Mouse (Mus musculus) urinary bladder, postnatal 4 days (tissue): ENCODE results near the gene Ggt1.

ENCODE experiments used
- DNase-seq, 2 experiments: peaks; one replicate each; pipeline ENCODE4 v3.0.0; 2021 to 2022; ENCODE audit warnings: low spot score in 2 of 2

Gene Ggt1

DNA sequence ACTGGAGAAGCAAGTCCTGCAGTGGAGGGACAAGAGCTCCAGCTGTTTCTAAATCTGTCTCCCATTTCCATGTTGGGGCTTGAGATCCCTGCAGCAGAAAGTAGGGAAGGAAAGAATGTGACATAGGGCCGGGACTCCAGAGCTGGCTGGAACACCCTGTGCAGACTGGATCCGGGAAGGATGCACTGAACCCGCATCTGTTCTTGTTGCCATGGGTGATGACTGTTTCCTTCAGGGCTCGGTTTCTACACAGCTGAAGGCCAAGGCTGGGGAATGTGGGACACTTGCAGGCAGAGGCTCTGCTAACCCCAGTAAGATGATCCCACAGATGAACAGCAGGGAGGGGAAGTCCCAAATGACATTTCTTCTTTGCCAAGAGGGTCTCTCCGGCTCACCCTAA lies 71.2 kb downstream of the Ggt1 start:
- peak; percentile 57 to 62 for DNase-seq

DNA sequence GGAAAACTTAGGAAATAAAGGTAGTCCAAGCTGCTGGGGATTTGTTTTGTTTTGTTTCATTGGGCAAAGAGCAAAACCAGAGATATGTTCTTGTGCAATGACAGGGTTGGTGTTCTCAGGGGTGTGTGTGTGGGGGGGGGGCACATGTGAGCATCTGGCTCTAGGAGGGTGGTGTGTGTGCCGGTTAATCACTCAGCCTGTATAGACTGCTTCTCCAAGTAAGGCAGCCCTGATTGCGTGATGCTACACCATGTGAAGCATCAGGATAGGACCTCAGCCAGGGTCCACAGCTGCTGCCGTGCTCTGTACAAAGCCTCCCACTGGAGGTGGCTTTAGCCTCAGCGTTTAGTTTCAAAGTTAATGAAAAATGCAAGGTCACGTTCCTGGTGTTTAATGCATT lies 71.6 kb downstream of the Ggt1 start:
- DNase-seq = peak; percentile 26 to 54

DNA sequence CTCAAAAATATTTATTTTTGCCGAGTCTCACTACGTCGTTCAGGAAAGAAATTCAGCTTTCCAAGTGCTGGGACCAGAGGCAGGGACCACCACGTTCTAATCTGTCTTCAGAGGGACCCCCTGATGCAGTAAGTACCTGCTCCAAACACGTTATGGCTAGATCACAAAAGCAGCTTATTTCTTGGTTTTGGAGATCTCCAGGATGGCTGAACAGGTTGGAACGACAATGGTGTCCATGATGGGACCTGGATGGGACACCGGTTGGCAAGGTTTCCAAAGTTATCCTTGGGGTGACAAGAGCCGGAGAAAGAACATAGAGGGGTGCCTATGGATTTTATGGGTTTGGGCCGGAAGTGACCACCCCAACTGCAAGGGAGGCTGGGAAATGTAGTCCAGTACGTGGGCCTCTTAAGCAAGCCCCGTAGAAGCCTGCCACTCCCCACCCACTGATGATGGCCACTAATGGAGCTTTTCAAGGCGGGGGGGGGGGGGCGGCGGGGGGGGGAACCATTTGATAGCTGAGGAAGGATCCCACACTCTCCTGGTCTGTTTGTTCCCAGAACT lies 72.3 kb downstream of the Ggt1 start:
- no peak for DNase-seq

DNA sequence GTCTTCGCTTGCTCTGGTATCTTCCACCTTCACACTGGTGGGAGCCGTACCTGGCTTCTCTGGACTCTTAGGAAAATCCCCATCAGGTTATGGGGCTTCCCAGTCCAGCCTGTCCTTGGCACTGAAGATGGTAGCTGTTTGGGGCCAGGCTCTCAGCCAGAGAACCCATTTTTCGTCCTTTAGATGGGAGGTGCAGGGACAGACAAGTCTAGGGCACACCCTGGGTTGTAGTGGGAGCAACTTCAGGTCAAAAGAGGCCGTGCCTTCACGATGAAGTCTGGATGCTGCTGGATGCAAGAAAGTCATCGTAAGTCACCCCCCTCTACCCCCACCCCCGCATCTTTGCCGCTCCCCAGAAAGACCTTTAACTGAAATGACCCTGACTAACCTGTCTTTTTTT lies 73.2 kb downstream of the Ggt1 start:
- DNase-seq = peak in 1 of 2 experiments; percentile 52

DNA sequence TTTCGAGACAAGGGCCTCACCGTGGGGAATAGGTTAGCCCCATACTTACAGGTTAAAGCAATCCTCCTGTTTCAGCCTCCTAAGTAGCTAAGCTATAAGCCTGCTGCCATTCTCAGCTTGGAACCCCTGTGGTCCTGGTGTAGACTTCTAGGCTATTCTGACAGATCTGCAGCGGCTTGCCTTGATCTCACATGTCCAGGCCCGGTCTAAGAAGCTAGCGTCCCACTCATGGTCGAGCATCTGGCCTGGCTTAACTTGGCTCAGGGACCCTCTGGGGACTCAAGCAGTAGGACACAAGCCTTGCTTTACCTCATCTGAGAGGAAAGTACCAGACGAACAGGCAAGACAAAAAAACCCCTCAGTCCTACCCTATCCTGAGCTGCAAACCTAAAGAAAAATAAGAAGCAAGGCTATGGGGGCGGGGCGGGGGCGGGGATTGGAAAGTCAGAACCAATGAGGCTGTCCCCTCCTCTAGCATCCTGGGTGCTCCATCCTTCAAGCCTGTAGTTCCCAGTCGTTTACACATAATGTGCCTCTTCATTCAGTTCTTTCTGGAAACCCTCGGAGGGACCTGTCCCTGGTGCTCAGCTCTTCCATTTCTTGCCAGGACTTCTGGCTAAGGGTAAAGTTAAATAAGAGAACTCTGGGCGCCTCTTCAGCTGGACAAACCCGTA lies 73.8 kb downstream of the Ggt1 start:
- DNase-seq = no peak

DNA sequence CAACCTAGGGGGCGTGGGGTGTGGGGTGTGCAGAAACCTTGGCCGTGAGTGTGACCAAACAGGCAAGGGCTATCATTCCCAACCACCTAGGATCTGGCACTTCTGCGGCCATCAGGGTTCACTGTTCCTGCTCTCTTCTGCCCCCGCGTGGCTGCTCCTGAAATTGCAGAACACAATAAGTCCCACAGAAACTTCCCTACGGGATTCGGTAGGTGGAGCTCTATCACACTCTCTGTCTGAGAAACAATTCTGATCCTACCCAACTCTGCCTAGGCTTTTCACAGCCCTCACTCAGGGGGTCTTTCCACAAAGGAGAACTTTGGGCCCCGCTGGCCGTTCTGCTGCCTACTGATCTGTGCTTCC lies 74.3 kb downstream of the Ggt1 start:
- peak; percentile 62 to 79 for DNase-seq
